Mouse (Mus musculus) limb, embryonic 11.5 days (tissue): ENCODE measurements around the gene Fpgs. TPM values are rescaled to one million over a fixed set of nuclear protein-coding genes. Genes with fewer than 3 reads are reported as not detected.

Experiments used
- microRNA counts: library from miRNA; unstranded; fragments of <30 nt; microRNA quantifications from one replicate; lab custom pipeline; 2016
- microRNA-seq: library from miRNA; unstranded; fragments of <30 nt; microRNA quantifications from one replicate; pipeline ENCODE4, GENCODE M21; 2016
- polyA plus RNA-seq: library from polyadenylated mRNA; unstranded; fragments of >200 nt; fragmentation: Nextera tagmentation; extraction: Ambion mirVana; gene quantifications from 2 replicates; pipeline ENCODE4 v1.2.1, GENCODE M21; 2014

The Fpgs gene
- polyA plus RNA-seq, 1 experiment from 2014 or later, result 22.1 TPM

MicroRNA genes within 50 kb of the gene (microRNA counts, 519-probe panel; counts per million panel counts)
- microRNA mmu-miR-1954 (lab: Ali Mortazavi, UCI) (not detected), microRNA mmu-miR-2861 (lab: Ali Mortazavi, UCI) (not detected)

Small RNA genes lying within 50 kb of the gene (microRNA-seq; reads per million reads assigned to microRNA genes)
- gene Gm47291, result not detected
- not detected for gene Mir1954
- not detected for gene Mir2861
- gene Mir3960, result not detected
- gene Mir8093, result not detected

Other genes starting within 250 kb of the Fpgs start
- gene Fam102a, start 168.8 kb downstream of the Fpgs start, polyA plus RNA-seq, result 9.8 and 12.4 TPM in 2 replicates
- gene Dpm2, start 133.3 kb downstream of the Fpgs start, polyA plus RNA-seq, result 89.0 and 98.6 TPM in 2 replicates
- gene Pip5kl1, start 129.3 kb downstream of the Fpgs start, polyA plus RNA-seq, result 3.3 and 4.0 TPM in 2 replicates
- gene 9430097D07Rik, start 128.5 kb downstream of the Fpgs start, polyA plus RNA-seq, result 0.33 and 0.34 TPM in 2 replicates
- 21.2 and 21.5 TPM in 2 replicates for gene St6galnac4, start 117.0 kb downstream of the Fpgs start, polyA plus RNA-seq
- 6.5 and 7.5 TPM in 2 replicates for gene St6galnac6, start 104.4 kb downstream of the Fpgs start, polyA plus RNA-seq
- gene Ak1, start 82.4 kb downstream of the Fpgs start, polyA plus RNA-seq, result 25.4 and 29.8 TPM in 2 replicates
- gene Eng, start 57.5 kb downstream of the Fpgs start, polyA plus RNA-seq, result 19.3 TPM in 2 replicates
- gene Cdk9, start 8.9 kb upstream of the Fpgs start, polyA plus RNA-seq, result 98.3 and 101 TPM in 2 replicates
- 12.2 and 13.1 TPM in 2 replicates for gene Sh2d3c, start 16.9 kb upstream of the Fpgs start, polyA plus RNA-seq
- 0.13 TPM in 1 of 2 replicates, not detected in the other for gene 6330409D20Rik, start 36.9 kb upstream of the Fpgs start, polyA plus RNA-seq
- gene Tor2a, start 53.1 kb upstream of the Fpgs start, polyA plus RNA-seq, result 58.5 and 60.2 TPM in 2 replicates
- gene Ttc16, start 71.5 kb upstream of the Fpgs start, polyA plus RNA-seq, result 0.13 and 0.56 TPM in 2 replicates
- gene Ptrh1, start 71.6 kb upstream of the Fpgs start, polyA plus RNA-seq, result 3.7 and 5.2 TPM in 2 replicates
- gene Cfap157, start 80.3 kb upstream of the Fpgs start, polyA plus RNA-seq, result 0.27 and 0.37 TPM in 2 replicates
- 15.2 and 17.7 TPM in 2 replicates for gene Stxbp1, start 143.1 kb upstream of the Fpgs start, polyA plus RNA-seq
- gene Fam129b, start 172.0 kb upstream of the Fpgs start, polyA plus RNA-seq, result 18.6 and 23.2 TPM in 2 replicates